Mouse (Mus musculus): ENCODE results near the gene Tmed1. TPM values are rescaled to one million over a fixed set of nuclear protein-coding genes. Genes with fewer than 3 reads are reported as not detected.
"Not testable (repeated sequence)": the region's sequence is repeated elsewhere in the genome, so short reads cannot be mapped to it uniquely, and the experiment has no call there.

Gene Tmed1
- total RNA-seq, 2 experiments from 2014 or later: 12.9 to 13.7 TPM

- DNase-seq (ENCODE audit: low spot score in 2 of 2): no peak
Observed at GRCm38 (mm10) chr9:21526634-21526944, 16.5 kb upstream of the Tmed1 start.

GRCm38 (mm10) chr9:21525937-21526633, 16.0 kb upstream of the Tmed1 start, which contains the start of gene AB124611:
AB124611 (plus strand) TSS chr9:21526176.
- DNase-seq (ENCODE audit: low spot score in 2 of 2): no peak

GRCm38 (mm10) chr9:21525142-21525936, 15.3 kb upstream of the Tmed1 start:
- DNase-seq (ENCODE audit: low spot score in 2 of 2): no peak

- not testable (repeated sequence) for DNase-seq (ENCODE audit: low spot score in 2 of 2)
Observed at GRCm38 (mm10) chr9:21518690-21519089, 8.6 kb upstream of the Tmed1 start.

GRCm38 (mm10) chr9:21517947-21518495, 8.0 kb upstream of the Tmed1 start:
- no peak for DNase-seq (ENCODE audit: low spot score in 2 of 2)

GRCm38 (mm10) chr9:21513466-21513865, 3.4 kb upstream of the Tmed1 start:
- DNase-seq (ENCODE audit: low spot score in 2 of 2): no peak

GRCm38 (mm10) chr9:21511052-21511451, 1.0 kb upstream of the Tmed1 start:
- no peak for DNase-seq (ENCODE audit: low spot score in 2 of 2)

- DNase-seq (ENCODE audit: low spot score in 2 of 2): no peak
Observed at GRCm38 (mm10) chr9:21510689-21511015, 600 bp upstream of the Tmed1 start.

GRCm38 (mm10) chr9:21508871-21509404, 1.1 kb downstream of the Tmed1 start:
- DNase-seq (ENCODE audit: low spot score in 2 of 2): no peak

- DNase-seq (ENCODE audit: low spot score in 2 of 2): no peak
Observed at GRCm38 (mm10) chr9:21507753-21508430, 2.2 kb downstream of the Tmed1 start.

GRCm38 (mm10) chr9:21505767-21506166, 4.3 kb downstream of the Tmed1 start:
- DNase-seq (ENCODE audit: low spot score in 2 of 2): no peak

- DNase-seq (ENCODE audit: low spot score in 2 of 2): no peak
Observed at GRCm38 (mm10) chr9:21503352-21503751, 6.7 kb downstream of the Tmed1 start.

- no peak for DNase-seq (ENCODE audit: low spot score in 2 of 2)
Observed at GRCm38 (mm10) chr9:21498284-21498902, 11.7 kb downstream of the Tmed1 start.

- no peak for DNase-seq (ENCODE audit: low spot score in 2 of 2)
Observed at GRCm38 (mm10) chr9:21497664-21498063, 12.4 kb downstream of the Tmed1 start.

GRCm38 (mm10) chr9:21497050-21497542, 13.0 kb downstream of the Tmed1 start:
- DNase-seq (ENCODE audit: low spot score in 2 of 2): no peak

GRCm38 (mm10) chr9:21496308-21497049, 13.6 kb downstream of the Tmed1 start:
- no peak for DNase-seq (ENCODE audit: low spot score in 2 of 2)

- DNase-seq (ENCODE audit: low spot score in 2 of 2): peak in 1 of 2 experiments; percentile 56
Observed at GRCm38 (mm10) chr9:21494726-21495125, 15.3 kb downstream of the Tmed1 start.

GRCm38 (mm10) chr9:21493907-21494306, 16.1 kb downstream of the Tmed1 start:
- DNase-seq (ENCODE audit: low spot score in 2 of 2): no peak

GRCm38 (mm10) chr9:21490696-21491095, 19.4 kb downstream of the Tmed1 start:
- DNase-seq (ENCODE audit: low spot score in 2 of 2): no peak

- not testable (repeated sequence) for DNase-seq (ENCODE audit: low spot score in 2 of 2)
Observed at GRCm38 (mm10) chr9:21488246-21488645, 21.8 kb downstream of the Tmed1 start.
